Mouse (Mus musculus) kidney, postnatal 14 days (tissue): ENCODE data around the gene Gria3.

ENCODE experiments used
- DNase-seq: peaks from one replicate; pipeline ENCODE4 v3.0.0; 2022; ENCODE audit warnings: mixed read lengths

The Gria3 gene

DNA sequence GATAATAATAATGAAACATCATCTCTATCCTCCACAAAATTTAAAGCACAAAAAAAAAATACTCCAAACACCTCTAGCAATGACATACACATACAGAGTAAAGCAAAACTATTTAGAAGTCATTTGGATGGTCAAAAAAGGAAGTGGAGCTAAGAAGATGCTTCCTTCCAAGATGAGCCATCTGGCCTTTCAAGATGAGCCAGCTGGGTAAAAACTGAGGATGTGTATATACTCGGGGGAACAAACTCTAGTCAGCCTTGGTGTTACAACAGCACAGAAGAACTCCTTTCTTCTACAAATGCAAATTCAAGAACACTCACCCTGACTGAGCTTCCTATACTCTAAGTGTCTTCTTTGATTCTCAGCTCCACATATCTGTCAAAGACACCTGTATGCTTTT is 172.4 kb downstream of the Gria3 start:
- no peak for DNase-seq

DNA sequence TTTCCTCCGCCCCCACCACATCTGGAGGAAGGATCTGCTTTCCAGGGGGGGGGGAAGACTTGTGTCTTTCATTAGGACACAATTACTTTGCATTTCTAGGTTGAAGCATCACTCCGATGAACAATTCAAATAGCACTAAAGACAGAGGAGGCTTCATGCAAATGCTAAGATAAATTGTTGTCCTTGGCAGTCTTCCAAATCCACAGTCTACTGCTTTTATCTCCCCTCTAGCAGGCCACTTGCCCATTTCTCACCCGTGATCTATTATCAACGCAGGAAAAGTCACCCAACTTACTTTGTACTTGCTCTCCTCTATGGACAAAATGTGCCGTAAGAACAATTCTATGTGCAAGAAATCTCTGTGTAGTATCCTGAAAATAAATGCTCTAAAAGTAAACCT is 178.1 kb downstream of the Gria3 start:
- peak; percentile 1 for DNase-seq

DNA sequence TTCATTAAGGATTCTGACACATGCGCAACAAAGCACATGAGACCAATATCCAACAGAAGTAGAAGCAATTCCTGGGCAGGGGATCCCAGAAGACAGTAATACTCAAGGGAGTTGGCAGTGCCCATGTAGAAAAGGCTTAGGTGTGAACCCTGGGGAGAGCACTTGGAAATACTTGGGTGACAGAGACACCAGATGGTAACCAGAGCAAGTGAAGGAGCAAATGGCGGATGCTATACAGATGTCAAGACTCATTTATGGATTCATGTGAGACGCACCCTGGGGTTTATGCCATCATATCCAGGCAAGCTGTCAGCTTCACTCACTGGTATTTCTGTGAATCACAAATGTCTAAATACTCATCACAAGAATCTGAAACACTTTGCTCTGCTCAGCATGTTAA is 187.0 kb downstream of the Gria3 start:
- DNase-seq: no peak

DNA sequence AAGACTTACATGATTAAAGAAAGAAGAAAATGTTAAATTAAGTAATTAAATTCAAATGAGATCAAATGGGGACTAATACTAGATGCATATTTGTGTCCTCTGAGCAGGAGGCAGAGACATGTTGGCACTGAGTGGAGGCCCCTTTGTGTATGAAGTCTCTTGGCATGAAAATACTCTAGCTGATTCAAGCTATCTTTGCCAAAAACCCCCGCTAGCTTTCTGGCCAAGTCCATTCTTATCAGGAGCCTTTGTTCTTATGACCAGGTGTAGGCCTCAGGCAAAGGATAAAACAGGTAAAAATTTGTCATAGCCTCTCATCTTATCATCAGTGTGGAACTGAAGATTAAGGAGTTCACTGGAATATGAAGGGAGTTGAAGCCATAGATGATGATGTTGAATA is 206.5 kb downstream of the Gria3 start:
- DNase-seq: no peak

DNA sequence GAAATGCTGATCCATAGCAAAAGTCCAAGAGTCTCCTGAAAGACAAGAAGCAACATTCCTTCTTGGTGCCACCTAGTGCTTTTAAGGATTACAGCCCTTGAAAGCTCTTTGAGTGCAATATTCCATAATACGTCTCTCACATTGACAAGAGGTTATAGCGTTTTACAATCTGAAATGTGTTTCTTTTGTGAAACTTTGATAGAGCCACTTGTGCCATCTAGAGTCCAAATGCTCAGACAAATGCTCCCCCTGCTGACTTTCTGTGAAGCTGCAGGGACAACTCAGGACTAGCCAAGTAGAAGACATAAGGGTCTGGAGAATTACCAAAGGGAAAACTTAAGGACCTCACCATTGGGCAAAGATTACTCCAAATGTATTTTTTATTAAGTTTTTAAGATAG is 214.3 kb downstream of the Gria3 start:
- DNase-seq: peak; percentile 34

DNA sequence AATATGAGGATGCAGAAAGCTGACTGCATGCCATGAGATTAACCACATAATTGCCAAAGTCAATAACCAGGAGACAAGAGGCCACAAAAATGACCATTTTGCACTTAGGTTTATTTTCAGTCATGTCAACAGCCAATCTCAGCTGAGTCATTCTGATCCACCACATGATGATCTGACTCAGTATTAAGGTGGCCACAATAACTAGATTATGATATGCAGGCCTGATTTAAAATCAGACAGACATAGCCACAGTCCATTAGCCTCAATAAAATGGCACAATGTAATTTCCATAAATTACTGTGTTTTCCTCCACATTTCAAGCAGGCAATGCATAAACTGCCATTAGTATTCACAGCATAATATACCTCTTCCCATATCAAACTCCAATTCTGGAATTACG is 216.3 kb downstream of the Gria3 start:
- no peak for DNase-seq

DNA sequence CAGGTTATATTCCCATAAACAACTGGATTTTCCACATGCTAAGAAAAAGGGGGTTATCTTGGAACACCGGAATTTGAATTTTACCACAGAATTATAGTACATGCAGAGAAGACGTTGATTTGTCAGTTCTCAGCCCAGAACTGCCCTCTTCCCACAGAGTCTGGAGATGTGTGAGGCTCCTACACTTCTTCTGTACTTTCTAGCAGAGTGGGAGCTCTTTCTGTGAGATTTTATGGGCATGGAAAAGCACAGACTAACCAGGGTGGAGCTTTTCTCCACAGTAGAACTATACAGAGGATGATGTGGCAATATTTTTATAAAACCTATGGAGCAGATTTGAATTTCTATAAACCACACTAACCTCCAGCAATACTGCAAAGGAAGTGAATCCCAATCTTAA is 217.7 kb downstream of the Gria3 start:
- DNase-seq: no peak

DNA sequence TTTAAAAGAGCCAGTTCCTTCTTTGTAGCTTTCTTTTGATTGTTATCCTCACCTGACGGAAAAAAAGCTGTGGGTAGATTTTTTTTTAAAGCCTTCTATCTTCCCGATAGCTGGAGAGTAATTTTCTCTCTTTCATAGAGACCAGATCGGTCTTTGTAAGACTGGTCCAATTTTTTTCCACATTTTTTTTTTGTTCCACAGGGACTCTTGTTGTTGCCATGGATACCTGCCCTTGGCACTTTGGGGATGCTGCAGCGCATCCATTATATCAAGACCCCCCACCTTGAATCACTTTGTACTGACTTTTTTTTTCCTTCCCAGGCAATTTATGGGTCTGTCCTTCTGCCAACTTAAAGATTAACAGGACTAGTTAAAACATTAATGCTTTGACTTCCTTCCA is 232.9 kb downstream of the Gria3 start:
- no peak for DNase-seq

DNA sequence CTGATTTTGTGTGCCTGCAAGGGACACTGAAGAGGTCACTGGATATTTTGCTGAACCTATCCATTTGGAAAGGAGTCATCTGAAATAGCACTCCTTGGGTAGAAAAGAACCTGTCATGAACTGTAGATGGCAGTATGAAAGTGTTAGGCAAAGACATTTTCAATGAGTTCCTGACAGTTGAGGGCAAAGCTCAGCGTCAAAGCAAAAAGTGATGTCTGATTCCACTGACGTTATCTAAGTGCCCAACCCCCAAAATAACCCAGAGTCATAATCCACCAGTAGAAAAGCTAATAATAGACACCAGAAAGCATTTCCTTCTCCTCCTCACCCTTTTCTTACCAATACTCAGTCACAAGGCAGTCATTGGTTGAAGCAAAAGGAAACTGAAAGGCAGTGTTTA is 244.3 kb downstream of the Gria3 start:
- no peak for DNase-seq

DNA sequence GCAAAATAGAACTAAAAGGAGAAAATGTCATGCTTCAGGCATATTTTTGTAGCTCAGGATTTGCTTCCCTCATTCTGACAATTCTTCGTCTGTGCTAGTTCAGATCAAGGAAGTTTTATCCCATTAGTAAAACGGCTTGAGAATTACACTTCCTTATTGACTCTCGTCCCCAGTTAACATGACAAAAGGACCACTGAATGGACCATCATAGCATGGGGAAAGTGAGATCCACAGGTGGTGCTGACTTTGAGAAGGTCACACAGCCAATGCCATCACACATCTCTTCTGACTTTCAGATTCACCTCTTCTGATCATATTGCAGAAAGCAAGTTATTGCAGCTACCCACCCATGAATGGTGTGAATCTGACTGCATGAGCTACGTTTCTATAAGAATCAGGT is 257.1 kb downstream of the Gria3 start:
- DNase-seq: no peak

DNA sequence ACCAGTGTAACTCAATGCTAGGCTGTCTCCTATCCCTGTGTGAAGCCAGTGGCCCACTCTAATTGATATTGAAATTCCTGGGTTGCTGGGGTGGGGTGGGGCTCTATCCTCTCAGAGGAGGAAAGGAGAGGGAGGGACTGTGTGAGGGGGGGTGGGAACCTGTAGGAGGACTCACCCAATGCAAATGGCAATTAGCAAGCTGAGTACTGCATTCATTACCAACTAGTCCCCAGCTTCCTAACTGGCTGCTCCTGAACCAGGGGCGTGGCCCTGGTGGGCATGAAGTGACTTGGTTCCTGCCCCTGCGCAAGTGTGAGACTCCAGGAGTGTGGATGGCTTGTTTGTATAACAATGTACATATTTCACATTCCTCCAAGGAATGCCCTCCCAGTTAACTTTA is 288.2 kb downstream of the Gria3 start:
- no peak for DNase-seq

DNA sequence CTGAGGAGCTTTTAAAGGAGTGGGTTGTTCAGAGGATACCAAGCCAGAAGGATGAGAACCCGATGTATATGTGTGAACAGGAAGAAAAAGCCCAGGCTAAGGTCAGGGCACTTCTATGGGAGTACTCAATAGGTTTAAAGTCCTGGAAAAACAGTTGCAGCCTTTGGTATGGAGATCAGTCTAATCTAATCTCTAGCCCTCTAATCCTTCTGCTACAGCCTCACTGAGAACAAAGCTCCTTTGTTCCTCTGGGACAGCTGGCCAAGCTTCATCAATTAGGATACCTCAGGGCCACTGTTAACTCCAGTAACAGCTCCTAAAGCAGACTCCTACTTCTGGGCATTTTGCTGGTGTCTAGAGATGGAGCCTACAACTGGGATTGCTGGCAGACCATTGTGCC is 291.4 kb downstream of the Gria3 start:
- no peak for DNase-seq
